Mouse (Mus musculus): ENCODE data around the gene Pcid2.
A peak's percentile ranks its signal among the peaks of the same experiment; 100 is the strongest.

Pcid2 gene

DNA sequence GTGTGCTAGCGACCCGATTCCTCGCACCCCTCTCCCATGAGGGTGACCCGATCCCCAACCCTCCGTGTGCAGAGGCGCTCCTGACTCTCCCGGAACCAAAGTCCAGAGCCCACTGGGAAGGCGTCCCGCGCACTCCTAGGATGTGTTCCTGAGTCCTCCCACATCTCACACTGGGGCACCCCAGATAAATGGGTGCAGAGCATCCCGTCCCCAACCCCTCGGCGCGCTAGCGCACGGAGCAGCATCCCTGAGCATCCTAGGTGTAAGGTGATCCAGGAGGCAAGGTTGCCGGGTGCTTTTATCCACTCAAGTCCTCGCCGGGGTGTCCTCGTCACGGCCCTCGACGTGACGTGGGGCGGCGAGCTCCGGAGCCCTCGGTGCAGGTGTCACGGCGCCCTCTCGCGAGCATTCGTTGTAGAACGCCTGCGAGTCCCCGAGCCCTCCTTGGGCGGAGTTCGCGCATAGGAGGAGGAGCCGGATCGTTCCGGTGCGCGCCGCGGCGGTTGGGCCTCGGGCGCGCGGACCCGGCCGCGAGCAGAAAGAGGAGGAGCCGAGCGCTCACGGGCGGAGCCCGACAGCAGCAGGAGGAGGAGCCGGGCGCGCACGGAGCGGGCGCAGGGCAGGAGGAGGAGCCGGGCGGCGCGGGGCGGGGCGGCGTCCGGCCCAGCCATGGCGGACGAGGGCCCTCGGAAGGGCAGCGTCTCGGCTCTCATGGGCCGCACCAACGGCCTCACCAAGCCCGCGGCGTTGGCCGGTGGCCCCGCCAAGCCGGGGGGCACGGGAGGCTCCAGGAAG is at the start of gene Pcid2, which contains the start of gene Cul4a:
Pcid2 (minus strand) TSS at position 373 of the 795 bp plus-strand sequence.
Cul4a (plus strand) TSS at position 535 of the 795 bp plus-strand sequence.
- peak; percentile 95 to 98 for DNase-seq (ENCODE audit: low spot score in 2 of 2)

DNA sequence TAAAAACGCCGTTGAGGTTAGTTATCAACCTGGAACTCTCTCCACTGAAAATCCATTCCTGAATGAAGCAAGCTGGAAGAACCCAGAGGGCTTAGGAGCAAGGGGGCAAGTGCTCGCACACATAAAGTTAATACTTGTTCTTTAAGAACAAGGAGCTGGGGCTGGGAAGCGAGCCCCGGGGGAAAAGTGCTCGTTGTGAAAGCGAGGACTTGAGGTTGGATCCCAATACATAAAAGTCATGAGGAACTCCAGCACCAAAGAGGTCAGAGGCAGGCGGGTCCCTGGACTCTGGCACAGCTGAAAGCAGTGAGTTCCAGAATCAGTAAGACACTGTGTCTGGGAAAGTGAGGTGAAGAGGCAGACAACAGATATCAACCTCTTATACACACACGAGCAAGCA is 48.8 kb upstream of the Pcid2 start:
- no peak for DNase-seq (ENCODE audit: low spot score in 2 of 2)

DNA sequence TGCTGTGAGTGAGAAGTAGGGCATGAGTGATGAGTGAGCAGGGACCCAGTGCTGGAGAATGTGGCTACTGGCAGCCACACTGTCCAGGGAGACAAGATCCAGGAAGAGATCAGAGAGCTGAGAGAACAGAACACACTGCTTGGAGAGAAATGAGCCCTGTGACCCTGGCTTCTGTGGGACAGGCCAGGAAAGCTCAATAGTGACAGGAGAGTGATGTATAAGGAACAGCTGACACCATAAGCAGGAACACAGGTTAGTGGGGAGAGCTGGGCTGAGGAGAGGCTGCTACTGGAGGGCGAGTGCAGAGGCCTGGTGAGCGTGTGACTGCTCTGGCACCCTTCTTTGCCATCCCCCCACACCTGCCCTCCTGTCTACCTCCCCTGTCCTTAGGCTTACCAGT is 45.7 kb upstream of the Pcid2 start:
- no peak for DNase-seq (ENCODE audit: low spot score in 2 of 2)

DNA sequence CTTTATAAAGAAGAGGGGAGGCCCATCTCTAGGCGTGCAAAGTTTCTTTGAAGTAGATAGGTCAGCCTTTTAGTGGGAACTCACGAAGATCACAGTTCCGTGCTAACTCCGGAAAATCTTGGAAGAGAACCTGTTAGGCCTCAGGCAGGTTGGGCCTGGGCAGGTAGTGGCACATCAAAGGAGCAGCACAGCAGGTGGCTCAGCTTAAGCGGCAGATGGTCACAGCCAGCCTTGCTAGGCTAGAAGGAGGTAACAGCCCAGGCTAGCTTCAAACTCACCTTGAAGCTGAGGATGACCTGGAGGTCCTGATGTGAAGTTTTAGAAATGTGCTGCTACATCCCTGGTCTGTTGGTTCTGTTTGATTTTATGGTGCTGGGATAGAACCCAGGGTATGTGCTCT is 44.6 kb upstream of the Pcid2 start:
- no peak for DNase-seq (ENCODE audit: low spot score in 2 of 2)

DNA sequence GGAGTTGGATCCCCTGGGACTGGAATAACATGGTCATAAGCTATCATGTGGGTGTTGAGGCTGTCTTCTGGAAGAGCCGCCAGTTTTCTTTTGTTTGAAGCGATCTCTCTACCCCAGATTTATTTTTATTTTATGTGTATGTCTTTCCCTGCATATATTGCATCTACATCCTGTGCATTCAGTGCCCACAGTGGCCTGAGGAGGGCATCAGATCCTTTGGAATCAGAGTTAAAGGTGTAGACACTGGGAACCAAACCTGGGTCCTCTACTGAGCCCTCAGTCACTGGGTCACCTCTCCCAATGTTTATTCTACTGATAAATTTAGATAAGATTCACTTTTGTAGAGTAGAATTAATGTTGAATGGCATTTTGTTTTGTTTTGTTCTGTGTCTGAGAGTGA is 44.0 kb upstream of the Pcid2 start:
- DNase-seq (ENCODE audit: low spot score in 2 of 2) = no peak

DNA sequence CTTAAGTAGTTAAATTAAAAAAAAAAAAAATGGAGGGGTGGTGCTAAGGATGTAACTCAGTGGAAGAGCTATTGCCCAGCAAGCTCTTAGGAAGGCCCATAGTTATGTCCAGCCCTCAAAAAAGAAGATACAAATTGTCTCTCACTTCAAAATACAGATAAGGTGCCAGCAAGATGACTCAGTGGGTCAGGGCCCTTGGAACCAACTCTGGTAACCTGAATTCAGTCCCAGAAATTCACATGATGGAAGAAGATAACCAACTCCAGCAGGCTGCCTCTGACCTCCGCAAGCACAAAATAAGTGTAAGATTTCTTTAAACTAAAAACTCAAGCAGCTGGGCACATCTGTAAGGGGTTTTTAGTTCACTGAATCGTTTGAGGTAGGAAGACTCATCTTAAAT is 43.2 kb upstream of the Pcid2 start:
- DNase-seq (ENCODE audit: low spot score in 2 of 2) = no peak

DNA sequence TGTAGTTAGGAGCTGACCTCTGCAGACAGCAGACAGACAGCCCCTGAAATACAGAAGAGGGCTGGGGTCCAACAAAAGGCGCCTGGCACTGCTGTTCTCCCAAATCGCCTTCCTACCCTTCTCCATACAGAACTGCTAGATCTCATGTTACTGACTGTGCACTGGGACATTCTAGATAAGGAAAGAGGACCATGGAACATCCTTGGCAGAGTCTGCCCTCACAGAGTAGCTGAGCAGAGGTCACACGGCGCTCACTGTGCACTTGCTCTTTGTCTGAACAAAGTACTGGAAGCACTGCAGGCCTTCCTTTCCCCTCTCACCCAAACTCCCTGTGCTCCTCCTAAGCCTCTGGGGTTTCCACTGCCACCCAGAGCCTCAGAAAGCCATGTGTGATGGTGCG is 36.4 kb upstream of the Pcid2 start:
- DNase-seq (ENCODE audit: low spot score in 2 of 2) = no peak

DNA sequence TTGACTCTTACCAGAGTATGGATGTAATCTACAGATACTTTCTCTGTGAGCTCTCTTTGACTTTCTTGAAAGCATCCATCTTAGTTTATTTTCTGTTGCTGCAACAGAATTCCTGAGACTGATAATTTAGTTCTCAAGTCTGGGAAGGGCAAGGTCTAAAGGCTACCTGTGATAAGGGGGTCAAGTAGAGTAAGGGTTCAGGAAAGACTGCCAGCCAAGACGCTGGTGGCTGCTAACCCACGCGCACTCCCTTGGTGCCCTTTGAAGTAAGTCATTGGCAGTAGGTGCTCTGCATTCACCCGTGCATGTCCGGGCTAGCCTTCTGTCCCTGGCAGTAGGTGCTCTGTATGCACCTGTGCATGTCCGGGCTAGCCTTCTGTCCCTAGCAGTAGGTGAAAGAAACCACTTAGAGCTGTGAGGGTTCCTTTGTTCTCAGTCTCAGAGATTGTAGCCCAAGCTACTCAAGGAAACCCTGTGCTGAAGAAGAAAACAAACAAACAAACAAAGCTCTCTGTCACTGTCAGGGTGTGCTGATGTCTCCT is 34.5 kb upstream of the Pcid2 start:
- DNase-seq (ENCODE audit: low spot score in 2 of 2) = no peak

DNA sequence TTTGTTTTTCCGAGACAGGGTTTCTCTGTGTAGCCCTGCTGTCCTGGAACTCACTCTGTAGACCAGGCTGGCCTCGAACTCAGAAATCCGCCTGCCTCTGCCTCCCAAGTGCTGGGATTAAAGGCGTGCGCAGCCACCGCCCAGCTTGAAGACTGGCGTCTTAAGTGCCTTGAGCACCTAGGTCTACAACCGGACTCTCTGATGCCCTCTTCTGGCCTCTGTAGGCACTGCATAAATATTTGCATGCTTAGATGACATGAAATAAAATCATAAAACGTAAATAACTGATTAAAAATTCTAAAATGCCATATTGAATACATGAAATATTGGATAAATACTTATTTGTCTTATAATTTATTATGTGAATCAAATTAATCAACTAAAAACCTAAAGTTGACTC is 27.0 kb upstream of the Pcid2 start:
- DNase-seq (ENCODE audit: low spot score in 2 of 2) = peak; percentile 16 to 65

DNA sequence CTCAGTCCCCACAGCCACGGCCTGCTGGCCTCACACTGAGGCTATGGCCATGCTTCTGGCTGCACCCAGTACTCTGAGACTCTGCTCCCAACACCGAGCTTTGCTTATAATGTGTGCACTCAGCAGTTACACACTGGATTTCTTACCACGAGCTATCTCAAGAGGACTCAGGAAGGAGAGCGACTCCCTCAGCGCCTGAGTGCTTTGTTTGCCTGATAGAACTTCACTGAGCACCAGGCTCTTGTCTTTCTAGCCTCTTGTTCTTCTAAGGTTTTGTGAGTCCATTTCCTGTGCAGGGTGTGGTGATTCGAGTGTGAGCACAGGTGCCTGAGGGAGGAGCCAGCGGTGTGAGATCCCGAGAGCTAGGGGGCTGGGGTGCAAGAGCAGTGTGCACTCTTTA is 19.6 kb upstream of the Pcid2 start:
- DNase-seq (ENCODE audit: low spot score in 2 of 2) = no peak

DNA sequence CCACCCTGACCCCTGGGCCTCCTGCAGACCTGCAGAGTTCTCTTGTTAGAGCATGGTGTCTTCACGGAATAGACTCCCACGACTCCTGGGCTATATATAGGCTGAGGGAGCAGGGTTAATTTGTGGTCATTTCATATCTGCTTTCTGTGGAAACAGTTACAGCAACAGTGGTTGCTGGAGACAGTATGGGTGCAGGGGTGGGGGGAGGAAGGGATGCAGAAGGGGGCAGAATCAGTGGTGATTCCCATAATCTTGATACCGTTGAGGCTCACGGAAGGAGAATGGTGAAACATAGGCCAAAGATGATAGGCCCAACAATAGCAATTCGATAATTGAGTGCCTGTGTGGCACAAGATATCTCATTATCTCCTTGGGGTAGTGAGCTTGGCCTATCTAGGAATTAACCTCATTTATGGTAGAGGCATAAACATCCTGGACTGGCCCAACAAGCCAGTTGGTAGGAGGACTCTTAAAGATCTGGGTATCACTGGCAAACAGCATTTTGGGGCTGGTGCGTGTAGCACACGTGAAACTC is 17.7 kb upstream of the Pcid2 start:
- DNase-seq (ENCODE audit: low spot score in 2 of 2) = no peak

DNA sequence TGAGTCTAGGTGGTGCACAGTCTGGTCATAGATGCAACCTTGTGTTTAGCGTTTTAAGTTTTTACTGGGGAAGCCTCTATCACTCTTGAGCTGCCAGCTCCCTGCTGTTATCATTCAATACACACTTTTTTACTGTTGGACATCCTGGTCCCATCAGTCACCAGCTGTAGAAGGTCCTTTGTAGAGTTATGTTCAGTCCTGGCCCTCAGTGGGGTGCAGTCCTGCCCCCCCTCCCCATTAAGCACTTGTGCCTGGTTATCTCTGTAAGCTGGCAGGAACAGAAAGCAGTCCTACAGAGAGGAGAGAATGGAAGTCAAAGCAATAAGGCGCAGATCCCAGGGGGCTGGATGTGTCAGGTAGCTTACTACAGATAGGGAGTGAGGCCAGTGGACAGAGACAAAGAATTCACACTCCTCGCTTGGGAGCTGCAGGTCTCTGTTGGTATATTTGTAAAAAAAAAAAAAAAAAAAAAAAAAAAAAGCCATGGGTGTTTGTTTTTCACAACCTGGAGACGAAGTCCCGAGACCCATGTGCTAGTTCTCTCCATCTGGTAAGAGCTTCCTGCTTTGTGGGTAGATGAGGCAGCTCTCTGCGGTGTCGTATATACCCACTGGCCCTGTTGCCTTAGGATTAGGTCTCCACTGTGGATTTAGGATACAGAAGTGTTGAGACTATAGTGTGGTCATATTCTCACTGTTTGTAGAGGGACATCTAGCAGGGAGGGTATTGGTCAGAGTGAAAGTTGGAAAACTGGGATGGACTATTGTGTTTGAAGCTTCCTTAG is 15.8 kb upstream of the Pcid2 start:
- DNase-seq (ENCODE audit: low spot score in 2 of 2) = no peak

DNA sequence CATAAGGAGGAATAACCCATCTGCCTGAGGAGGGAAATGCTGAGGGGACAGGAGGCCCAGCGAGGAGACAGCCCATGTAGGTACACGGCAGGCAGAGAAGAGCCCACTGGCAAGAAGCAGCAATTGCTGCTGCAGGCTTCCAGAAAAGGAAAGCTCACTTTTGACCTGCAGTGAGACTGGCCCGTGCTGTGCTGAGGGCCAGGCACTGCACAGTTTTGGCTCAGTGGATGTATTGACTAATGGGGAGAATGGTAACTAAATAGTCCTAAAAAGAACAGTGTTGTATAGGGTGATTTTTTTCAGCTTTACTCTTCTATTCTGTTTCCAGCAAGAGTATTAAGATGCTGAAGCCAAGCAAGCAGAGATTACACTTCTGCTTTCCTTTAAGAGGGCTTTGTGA is 13.3 kb upstream of the Pcid2 start:
- DNase-seq (ENCODE audit: low spot score in 2 of 2) = no peak

DNA sequence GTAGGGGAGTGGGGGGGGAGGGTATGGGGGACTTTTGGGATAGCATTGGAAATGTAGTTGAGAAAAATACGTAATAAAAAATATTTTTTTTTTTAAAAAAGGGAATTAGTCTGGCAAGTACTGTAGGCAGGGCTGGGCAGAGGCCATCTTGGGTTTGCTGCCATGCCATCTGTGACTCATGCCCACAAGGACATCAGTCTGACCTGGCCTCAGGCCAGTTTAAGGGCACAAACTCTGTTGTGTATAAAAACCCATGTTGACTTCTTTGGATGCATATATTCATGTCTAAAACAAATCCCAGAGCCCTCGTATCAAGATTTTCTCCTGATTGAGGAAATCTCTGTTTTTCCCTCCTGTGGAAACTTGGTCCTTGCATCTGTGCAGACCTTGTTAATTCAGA is 11.8 kb upstream of the Pcid2 start:
- no peak for DNase-seq (ENCODE audit: low spot score in 2 of 2)

DNA sequence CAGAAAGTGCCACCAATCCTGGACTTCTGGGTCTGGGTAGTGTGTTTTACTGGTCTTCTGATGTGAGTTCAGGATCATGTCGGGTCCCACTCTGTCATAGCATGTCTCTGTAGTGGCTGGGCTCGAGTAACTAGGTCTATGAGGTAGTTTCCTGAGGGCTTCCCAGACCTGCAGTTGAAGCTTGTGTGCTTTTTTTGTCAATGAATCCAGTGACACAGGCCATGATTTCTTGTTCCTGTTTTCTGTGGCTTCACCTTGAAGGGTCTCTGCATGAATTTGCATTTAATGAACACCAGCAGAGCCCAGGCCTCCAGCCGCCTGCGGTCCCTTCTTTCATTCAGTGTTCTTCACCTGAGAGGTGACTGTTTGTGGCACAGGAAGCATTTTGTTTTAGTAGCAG is 8.0 kb upstream of the Pcid2 start:
- no peak for DNase-seq (ENCODE audit: low spot score in 2 of 2)

DNA sequence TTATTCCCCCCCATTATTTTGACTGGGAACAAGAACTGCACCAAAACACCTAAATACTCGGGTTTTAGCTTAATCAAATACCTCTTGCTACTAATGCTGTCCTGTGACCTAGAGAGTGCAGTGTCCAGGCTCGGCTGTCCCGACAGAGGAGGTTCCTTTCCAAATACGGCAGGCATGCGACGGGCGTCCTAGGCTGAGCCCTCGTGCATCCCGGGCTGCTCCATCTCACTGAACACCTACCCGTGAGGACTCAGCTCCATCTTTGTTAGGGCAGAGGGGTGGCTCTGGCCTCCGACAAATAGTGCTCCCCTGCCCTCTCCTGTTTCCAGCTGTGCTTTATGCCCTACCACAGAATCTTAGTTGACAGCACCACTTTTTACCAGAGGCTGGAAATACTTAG is 6.7 kb upstream of the Pcid2 start:
- DNase-seq (ENCODE audit: low spot score in 2 of 2) = no peak

DNA sequence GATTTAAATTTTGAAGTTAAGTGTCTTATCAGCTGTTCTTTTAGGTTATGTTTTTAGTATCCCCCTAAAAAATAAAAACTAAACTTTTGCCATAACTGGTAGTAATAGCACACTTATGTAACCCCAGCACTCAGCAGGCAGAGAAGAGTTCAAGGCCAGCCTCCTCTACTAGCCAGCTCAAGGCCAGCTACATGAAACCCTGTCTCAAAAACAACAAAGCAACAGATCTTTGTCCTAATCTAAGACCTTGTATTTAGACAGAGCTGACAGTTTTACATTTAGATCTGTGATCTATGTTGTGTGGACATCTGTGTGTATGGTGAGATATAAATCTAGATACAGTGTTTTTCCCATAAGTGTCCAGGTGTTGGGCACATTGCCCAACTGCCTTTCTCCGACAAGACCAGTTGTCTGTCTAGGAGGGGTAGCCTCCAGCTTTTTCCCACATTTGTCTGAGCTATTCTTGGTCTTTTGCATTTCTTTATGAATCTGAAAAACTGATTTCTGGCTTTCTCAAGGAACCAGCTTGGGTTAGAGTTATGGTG is 4.2 kb upstream of the Pcid2 start:
- no peak for DNase-seq (ENCODE audit: low spot score in 2 of 2)

DNA sequence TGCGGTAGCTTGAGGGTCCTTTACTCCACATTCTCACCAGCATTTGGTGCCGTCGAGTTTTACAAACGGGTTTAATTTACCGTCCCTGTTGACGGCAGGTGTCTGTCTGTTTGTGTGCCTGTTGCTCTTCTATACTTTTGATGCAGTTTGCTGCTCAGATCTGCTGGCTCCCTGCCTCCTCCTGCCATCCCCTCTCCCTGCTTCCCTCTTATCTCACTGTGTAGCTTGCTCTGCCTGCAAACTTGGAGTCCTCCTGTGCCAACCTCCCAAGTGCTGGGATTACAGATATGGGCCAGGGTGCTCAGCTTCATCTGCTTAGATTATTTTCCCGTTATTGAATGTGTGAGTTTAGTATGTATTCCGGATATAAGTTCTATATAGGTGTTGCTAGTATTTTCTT is 3.7 kb upstream of the Pcid2 start:
- DNase-seq (ENCODE audit: low spot score in 2 of 2) = no peak

DNA sequence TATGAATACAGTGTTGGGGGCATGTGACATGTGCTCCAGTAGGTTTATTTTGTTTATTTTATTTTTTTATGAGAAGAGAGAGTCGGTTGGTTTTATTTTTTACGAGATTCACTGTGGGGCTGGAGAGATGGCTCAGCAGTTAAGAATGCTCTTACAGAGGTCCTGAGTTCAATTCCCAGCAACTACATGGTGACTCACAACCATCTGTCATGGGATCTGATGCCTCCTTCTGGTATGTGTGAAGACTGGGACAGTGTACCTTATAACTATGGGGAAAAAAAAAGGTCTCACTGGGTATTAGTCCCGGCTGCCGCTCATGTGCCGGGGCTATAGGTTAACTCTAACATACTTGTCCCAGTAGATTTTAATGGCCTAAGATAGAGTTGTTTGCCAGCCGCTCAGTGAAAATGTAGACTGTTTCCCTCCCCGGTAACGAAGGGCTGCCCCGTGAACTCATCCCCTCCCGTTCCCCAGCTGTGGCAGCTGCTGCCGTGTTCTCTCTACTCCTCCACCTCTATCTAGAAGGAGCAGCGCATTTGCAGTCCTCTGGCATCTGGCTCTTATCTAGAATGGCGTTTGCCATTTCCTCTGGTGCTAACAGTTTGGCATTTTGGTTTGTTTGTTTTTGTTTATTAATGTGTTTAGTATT is 2.9 kb upstream of the Pcid2 start:
- no peak for DNase-seq (ENCODE audit: low spot score in 2 of 2)

DNA sequence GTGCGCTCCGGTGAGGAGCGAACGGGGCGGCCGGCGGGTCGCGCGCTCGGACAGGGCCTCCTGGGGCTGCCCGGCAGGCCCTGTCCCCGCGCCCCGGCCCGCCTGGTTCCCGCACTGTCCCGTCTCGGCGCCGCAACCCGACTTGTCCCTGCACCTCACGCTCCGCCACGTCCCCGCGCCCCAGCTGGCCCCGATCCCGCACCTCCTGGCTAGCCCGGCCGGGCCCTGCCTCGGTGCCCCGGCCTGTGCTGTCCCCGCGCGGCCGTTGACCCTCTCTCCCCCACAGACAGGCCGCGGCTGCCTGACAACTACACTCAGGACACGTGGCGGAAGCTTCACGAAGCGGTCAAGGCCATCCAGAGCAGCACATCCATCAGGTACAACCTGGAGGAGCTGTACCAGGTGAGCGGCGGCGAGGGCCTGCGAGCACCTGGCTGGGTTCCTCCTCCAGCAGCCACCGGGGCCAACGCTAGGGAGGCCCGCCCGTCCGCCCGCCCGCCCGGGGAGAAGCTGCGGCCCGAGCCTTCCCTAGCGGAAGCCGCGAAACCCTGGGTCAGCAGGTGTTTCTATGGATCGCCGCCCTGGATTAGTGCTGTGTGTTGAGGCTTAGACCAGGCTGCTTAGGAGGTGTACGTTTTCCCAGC is 771 bp upstream of the Pcid2 start:
- peak; percentile 44 to 57 for DNase-seq (ENCODE audit: low spot score in 2 of 2)

DNA sequence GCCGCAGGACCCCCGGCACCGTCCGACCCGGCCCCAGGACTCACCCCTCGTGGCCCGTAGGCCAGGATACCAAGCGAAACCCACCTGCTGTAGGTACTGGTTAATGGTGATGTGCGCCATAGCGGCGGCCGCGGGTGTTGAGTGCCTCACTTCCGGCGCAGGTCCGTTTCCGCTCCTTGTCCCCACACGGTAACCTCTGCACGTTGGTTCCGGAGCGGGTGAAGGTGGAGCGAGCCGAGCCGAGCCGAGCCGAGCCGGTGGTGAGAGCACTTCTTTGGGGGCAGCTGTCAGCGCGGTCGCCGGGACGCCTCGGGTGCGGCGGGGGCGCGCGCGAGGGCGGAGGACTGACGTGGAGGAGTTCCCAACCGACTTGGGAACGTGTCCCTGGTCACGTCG is 570 bp downstream of the Pcid2 start:
- peak; percentile 83 to 90 for DNase-seq (ENCODE audit: low spot score in 2 of 2)

Measured in thymus, postnatal 10 days (tissue).